Mouse (Mus musculus) gonadal fat pad, adult 2 months (tissue): ENCODE results near the gene Rnaseh2c. TPM values are rescaled to one million over a fixed set of nuclear protein-coding genes. Genes with fewer than 3 reads are reported as not detected.

Experiments used
- DNase-seq: peaks from one replicate; pipeline ENCODE4 v3.0.0-alpha.2; 2012; ENCODE audit warnings: low read depth
- polyA plus RNA-seq: library from polyadenylated mRNA; depleted of rRNA; stranded (reverse); fragments of >200 nt; gene quantifications from 2 replicates; pipeline ENCODE4 v1.2.3, GENCODE M21; 2012

Gene Rnaseh2c
- polyA plus RNA-seq, 1 experiment, result 42.2 TPM

DNA sequence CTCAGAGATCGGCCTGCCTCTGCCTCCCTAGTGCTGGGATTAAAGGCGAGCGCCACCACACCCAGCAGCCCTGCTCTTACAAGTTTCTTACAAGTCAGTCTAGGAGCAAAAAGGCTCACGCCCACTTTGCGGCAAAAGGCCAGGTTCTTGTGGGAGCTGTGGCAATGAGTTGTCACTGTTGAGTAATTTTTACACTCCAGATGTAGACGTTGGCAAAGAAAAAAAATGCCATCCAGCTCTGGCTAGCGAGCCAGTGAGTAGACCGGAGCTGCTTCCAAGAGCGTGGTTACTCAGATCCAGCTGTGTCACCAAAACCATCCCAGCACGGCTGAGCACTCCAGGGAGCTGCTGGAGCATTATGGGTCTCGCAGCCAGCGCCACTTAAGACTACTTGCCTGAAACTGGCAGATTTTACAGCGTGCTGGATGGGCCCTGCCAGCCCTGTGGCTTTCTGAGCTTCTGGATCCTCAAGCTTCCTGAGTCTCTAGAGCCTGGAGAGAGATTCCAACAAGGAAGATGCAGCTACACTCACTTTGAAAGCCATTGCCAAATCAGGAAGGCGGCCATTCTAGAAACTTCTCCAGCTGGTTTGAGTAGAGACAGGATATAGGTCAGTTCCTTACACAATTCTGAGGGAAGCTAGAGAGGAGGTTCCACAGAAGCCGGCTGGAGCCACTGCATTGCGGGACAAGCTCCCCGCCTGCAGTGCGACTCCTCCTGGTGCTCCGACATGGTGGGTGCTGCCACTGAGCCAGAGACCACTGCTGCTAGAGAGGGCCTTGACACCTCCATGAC, 29.1 kb upstream of the Rnaseh2c start:
- DNase-seq, result peak; percentile 94

DNA sequence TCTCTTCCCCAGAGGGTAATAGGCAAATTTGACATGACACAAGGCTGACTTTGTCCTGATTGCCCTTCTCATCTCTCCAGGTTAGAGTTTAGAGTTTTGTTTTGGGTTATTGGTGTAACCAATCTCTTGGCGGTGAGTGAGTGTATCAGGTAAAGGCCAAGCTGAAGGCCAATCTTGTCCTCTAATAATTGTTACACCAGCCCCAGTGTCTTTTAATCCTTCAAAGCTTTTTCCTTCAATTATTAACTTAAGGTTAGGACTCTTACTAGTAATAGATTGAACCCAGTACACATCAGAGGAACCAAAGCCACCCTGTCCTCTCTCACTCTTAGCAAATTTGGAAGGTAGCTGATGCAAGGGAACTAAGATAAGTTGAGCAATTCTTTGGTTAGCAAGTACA, 26.3 kb upstream of the Rnaseh2c start:
- DNase-seq, result no peak

- no peak for DNase-seq
These were observed 21.7 kb upstream of the Rnaseh2c start for GRCm38 (mm10) chr19:5579971-5580370.

- DNase-seq, result no peak
These were observed 20.9 kb upstream of the Rnaseh2c start for GRCm38 (mm10) chr19:5580776-5581175.

DNA sequence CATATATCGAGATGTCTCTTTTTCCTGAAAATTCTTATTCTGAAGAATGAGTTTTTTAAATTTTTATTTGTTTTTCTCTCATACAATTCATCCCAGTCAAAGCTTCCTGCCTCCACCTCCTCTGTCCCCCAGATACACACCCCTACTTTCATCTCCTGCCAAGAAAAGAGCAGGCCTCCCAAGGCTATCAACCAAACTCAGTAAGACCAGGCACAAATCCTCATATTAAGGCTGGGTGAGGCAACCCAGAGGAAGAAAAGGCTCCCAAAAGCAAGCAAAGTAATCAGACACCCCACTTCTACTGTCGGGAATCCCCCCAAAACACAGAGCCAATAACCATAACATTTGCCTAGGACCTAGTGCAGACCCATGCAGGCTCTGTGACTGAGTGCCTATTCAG, 19.7 kb upstream of the Rnaseh2c start:
- DNase-seq, result no peak

- DNase-seq, result no peak
These were observed 12.5 kb upstream of the Rnaseh2c start for GRCm38 (mm10) chr19:5589159-5589558.

GRCm38 (mm10) chr19:5591888-5592287, 9.8 kb upstream of the Rnaseh2c start:
- no peak for DNase-seq

DNA sequence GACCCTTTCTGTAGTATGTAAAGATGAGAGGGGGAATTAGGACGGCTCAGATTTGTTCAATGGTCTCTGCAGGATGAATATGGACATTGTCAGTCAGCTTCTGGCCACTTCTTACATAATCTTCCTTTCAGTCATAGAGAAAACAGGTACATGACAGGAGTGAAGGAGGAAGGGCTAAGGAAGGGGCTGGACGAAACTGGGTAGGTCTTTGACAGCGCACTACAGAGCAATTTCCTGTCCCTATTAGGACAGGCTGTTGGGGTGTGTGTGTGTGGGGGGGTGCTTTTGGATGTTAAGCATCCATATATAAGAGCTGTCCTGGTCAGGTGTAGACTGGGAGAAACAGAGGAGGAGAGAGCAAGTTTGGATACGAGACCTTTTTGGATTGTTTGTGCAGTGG, 2.4 kb upstream of the Rnaseh2c start:
- DNase-seq, result no peak

GRCm38 (mm10) chr19:5603664-5604063, 2.0 kb downstream of the Rnaseh2c start:
- no peak for DNase-seq

DNA sequence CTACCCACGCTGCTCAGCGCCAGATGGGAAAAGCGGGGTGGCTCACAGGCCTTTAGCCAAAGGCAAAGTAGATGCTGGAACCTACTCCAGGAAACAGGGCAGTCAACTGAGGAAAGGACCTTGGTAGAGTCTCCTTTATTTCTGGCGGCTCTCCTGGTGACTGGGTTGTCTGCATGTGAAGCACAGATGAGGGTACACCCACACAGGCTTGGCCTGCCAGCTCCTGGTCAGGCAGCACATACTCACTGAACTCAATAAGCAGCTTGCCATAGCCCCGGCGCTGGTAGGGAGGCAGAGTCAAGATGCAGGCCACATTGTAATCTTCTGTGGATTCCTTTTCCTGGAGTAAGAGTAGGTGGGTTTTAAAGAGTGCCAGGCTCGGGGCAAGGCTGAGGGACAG, 3.5 kb downstream of the Rnaseh2c start:
- no peak for DNase-seq

GRCm38 (mm10) chr19:5606196-5606595, 4.5 kb downstream of the Rnaseh2c start:
- DNase-seq, result no peak

DNA sequence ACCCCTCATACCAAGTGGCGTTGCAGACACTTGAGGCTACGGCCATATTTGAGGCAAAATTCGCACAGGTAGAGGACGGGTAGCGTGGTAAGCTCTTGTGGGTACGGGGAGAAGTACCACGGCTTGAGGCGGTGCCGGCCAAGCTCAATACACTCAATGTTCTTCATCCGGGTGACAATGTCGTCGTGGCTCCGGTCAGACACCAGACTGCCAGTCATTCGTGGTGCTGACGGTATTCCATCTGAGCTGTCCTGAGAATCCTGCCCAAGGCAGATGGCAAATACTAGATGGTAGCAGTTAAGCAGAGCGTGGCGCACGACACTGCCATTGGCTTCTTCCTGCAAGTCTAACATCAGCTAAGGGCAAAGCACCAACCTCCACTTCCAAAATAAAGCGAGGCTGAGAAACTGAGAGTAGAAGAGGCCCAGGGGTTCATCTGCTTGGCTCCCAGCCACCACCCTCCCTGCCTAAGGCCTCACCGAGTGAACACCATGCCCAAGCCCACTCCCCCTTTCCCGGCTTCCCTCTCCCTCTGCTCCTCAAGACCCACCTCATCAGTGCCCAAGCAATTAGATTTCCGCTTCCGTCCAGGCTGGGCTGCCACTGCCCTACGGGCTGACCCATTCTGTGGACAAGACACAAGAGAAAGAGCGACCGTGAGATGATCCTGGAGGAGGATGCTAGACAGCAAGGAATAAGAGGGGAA, 6.2 kb downstream of the Rnaseh2c start:
- DNase-seq, result no peak

DNA sequence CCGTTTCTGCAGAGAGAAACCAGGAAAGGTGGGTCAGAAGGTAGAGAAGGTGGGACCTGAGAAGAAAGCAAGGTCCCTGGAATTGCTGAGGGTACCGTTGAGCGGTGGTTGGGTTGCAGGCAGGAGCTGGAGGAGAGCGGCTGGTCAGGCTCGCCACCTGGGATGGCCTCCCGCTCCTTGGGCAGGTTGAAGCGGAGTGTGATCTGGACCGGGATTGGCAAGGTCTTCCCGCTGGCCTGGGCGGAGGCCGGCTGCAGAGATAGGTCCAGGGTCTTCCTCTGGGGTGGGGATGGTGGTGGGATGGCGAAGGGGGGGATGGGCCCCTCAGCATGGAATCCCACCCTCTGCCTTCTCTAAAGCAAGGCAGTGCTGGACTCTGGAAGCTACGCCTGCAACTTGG, 7.0 kb downstream of the Rnaseh2c start:
- no peak for DNase-seq

DNA sequence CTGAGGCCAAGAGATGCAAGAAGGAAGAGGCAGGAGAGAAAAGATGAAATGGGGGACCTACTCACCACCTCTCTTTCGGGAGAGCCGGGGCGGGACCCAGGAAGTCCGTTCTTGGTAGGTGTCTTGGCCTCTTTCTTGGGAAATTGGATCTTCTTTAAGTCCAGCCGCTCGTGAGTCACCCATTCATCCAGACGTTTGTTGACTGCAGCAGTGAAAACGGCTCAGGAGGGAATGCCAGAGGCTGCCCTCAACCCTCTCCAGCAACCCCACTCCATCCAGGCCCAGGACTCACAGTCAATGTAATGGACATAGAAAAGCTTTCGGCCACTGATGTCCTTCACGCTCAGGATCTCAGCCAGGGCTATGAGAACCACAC, 7.5 kb downstream of the Rnaseh2c start:
- DNase-seq, result no peak

DNA sequence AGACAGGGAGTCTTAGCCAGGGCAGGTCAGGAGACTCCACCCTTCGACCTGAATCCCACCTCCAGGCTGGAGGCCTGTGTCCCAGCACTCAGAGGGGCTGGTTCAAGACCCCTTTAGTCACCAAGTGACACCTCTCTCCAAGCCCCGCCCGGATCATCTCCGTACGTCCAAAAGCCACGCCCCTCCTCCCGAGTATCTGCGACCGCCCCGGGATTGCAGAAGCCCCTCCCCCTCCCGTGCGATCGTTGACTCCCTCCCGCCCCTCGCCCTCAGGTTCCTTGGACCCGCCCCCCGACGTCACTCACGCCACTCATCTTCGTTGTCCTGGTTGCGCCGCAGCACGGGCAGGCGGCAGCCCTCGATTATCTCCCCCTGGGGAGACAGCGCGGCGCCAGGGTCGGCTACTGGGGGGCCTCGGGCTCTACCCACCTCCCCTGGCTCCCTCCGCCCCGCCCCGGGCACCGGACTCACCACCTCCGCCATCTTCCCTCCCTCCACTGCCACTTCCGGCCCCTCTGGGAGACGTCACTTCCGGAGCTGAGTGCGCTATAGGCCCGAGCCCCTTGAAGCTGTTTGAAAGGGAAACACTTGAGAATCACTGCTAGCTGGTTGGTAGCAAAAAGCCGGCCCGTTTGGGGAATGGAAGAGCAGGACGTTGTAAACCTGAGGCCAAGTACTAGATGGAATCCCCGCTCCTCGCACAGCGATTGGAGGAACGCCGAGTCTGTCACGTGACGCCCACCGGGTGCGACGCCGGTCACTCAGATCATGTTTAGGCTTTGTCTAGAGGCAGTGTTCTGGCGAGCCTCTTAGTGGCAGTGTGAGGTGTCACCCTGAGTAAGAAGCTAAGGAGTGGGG, 8.1 kb downstream of the Rnaseh2c start, which contains the start of gene Kat5:
Kat5 (minus strand) TSS at position 691 of the 858 bp plus-strand sequence.
- DNase-seq, result peak; percentile 49

DNA sequence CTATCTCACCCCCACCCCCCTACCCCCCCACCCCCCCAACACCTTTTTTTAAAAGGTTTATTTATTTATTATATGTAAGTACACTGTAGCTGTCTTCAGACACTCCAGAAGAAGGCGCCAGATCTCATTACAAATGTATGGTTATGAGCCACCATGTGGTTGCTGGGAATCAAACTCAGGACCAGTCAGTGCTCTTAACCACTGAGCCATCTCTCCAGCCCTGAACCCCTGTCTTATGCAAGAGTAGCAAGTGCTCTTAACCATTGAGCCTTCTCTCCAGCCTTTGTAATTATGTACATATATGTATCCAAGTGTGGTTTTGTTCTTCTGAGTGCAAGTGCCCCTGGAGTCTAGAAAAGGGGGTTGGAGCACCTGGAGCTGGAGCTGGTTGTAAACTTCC, 10.3 kb downstream of the Rnaseh2c start:
- DNase-seq, result no peak

DNA sequence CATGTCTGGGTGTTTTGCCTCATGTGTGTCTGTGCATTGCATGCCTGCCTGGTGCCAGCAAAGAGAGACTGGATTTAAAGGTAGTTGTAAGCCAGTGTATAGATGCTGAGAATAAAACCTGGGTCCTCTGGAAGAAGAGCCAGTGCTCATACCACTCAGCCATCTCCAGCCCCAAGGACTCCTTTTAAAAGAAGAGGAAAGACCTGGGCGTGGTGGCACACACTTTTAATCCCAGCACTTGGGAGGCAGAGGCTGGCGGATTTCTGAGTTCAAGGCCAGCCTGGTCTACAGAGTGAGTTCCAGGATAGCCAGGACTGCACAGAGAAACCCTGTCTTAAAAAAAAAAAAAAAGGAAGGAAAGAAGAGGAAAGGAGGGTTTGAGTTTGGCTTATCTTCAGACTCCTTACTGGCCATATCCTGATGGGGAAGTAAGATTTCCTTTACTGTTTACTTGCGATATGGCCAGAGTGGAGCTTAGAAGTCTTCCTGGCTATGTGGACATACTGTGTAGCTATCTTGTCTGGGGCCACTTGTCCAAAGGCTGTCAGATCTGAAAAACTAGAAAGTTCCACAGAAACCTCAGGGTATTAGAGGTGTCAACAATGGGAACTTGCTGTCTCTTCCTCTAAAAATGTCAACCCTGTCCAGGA, 11.2 kb downstream of the Rnaseh2c start:
- no peak for DNase-seq

DNA sequence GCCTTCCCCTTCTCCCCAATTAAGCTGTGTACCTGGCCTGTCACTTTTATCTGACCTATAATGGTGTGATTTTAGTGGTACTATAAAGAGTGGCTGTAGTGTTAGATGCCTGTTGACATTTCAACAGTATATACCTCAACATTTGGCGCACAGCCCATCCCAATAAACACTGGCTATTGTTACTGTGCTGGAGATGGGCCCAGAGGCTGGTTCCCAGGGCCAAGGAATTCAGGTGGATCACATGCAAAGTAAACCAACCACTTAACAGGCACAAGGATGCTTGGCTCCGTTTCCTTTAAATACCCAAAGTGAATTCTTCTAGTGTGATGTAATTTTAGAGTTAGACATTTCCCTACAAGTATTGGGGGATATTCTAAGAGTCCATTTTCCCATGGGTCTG, 13.3 kb downstream of the Rnaseh2c start:
- DNase-seq, result no peak

DNA sequence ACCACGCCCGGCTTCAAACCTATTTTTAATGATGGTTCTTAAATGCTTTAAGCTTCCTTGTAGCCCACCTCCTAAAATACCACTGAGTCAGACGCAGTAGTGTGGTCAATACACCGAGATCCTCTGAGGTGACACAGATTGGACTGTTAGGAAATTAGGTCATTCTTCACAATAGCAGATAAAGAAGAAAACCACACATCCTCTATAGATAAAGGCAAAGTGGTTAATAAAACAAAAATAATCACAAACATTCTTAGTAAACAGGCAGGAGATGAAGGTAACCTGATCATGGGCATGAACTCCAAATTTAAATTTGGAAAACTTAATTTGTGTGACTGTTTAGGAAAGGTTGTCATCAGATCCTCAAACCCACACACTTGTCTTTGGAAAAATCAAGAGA, 18.3 kb downstream of the Rnaseh2c start:
- DNase-seq, result no peak

DNA sequence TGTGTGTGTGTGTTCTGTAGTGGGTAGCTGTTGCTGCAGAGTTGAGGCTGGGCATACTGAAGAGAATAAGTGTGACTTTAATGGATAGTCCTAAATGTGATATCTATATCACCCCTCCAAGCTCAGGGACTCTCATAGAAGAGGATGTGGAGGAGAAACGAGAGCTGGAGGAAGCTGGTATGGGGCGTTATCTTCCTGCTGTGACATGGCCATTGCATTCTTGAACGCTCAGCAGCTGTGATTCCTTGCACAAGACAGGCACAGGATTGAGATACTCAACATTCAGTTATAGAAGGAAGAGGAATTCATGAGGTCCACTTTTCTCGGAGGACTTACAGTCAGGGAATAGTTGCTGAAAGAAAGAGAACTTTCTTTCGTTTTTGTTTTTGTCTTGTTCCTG, 20.2 kb downstream of the Rnaseh2c start:
- no peak for DNase-seq

DNA sequence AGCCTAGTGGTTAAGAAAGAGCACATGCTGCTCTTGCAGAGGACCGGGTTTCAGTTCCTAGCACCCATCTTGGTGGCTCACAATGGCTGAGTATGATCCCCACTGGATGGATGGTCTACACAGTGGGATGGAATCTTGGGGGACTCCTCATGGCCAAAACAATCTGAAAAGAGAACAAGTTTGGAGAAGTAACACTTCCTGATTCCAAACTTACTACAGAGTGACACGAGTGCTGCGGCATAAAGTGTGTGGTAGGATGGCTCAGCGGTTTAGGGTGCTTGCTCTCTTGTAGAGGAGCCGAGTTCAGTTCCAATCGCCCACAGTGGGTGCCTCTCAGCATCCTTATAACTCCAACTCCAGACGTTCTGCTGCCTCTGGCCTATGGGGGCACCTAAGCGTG, 23.6 kb downstream of the Rnaseh2c start:
- no peak for DNase-seq

DNA sequence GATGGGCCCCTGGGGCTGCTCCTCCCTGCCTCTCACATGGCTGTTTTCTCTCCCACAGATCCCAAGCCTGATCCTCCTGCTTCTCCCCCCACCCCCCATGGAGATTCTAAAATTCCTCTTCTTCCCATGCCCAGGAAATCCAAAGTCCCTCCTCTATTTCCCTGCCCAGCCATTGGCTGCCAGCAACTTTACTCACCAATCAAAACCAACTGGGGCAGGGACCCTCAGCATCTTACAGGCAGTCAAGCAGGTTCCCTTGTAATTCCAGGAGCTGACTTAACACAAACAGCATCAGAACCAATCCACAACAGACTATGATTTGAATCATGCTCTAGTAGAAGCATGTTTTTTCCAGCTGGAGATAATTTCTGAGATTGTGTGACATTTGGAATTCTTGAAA, 28.2 kb downstream of the Rnaseh2c start:
- DNase-seq, result no peak
